Mouse (Mus musculus) stomach, postnatal 0 days (tissue): ENCODE results near the gene Nrgn.

Source experiments
- CTCF ChIP-seq: IDR thresholded peaks from 2 replicates; pipeline ENCODE4 v1.5.1; 2016; ENCODE audit warnings: antibody characterized with exemption, low read depth, mild to moderate bottlenecking, moderate library complexity
- EP300 ChIP-seq: optimal IDR thresholded peaks from 2 replicates; pipeline ENCODE3; 2016; ENCODE audit warnings: antibody characterized with exemption

- TF ChIP-seq CTCF (peak; percentile 14; the same call in 1 of the 2 replicates), EP300 (no peak)
Observed at GRCm38 (mm10) chr9:37504348-37504747, 48.4 kb downstream of the Nrgn start.
